Mouse (Mus musculus) spleen, adult 2 months (tissue): ENCODE results near the gene Babam2.

Experiments used
- CTCF ChIP-seq: fragments of 200-500 bp; IDR thresholded peaks from 2 replicates; pipeline ENCODE4 v1.5.1; 2011; ENCODE audit warnings: mild to moderate bottlenecking, inconsistent platforms; ENCODE audit not compliant: insufficient read depth, insufficient read length, insufficient replicate concordance; ENCODE audit errors: extremely low read depth
- POLR2A ChIP-seq: fragments of 200-500 bp; IDR thresholded peaks from 2 replicates; pipeline ENCODE4 v1.6.1; 2011; ENCODE audit warnings: low read depth, low read length, inconsistent platforms

DNA sequence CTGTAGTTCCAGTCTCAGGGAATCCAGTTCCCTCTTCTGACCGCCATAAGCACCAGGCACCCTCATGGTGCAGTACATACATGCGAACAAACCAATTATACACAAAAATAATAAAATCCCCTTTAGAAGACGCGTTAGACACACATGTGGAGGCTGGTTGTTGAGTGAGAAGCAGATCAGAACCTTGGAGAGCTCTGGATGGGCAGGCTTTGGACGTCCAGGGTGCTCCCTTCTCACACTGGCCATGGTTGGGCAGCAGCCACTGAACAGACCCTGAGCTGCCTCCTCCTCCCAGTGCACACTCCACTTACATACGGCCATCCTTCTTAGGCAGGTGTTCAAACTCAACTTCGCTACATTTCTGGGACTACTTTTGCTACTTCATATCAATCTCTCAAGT is 117.6 kb downstream of the Babam2 start:
- TF ChIP-seq CTCF (no peak), POLR2A (no peak)
